Mouse (Mus musculus) midbrain, postnatal 0 days (tissue): ENCODE data around the gene Fmo4. TPM values are rescaled to one million over a fixed set of nuclear protein-coding genes. Genes with fewer than 3 reads are reported as not detected.
A peak's percentile ranks its signal among the peaks of the same experiment; 100 is the strongest.

Experiments used
- ATAC-seq: fragments of 200-750 bp; cut with Nextera tagmentation; 2 replicates; pipeline ENCODE4 v1.8.0; 2017; ENCODE audit warnings: moderate number of reproducible peaks, mild to moderate bottlenecking, moderate TSS enrichment, moderate library complexity; ENCODE audit not compliant: low FRiP score
- DNase-seq: peaks from one replicate; pipeline ENCODE4 v3.0.0-alpha.2; 2015; ENCODE audit warnings: low spot score
- H3K27ac ChIP-seq: fragments of 300-500 bp; sonication (generic); 2 replicates; pipeline ENCODE4 v1.5.1; 2014; ENCODE audit warnings: low read depth, mild to moderate bottlenecking, low read length, mixed read lengths
- H3K27me3 ChIP-seq: fragments of 300-500 bp; sonication (generic); 2 replicates; pipeline ENCODE4 v1.6.1; 2014; ENCODE audit warnings: low read length, control low read depth, mixed read lengths; ENCODE audit not compliant: insufficient read depth
- H3K36me3 ChIP-seq: fragments of 300-500 bp; sonication (generic); 2 replicates; pipeline ENCODE4 v1.6.1; 2014; ENCODE audit warnings: low read length, control low read depth, mixed read lengths; ENCODE audit not compliant: insufficient read depth
- H3K4me1 ChIP-seq: fragments of 300-500 bp; sonication (generic); 2 replicates; pipeline ENCODE4 v1.6.1; 2014; ENCODE audit warnings: mild to moderate bottlenecking, control low read depth, antibody characterized with exemption, low read length, mixed read lengths; ENCODE audit not compliant: insufficient read depth
- H3K4me2 ChIP-seq: fragments of 300-500 bp; sonication (generic); 2 replicates; pipeline ENCODE4 v1.6.1; 2014; ENCODE audit warnings: low read depth, mild to moderate bottlenecking, low read length, mixed read lengths; ENCODE audit not compliant: poor library complexity, severe bottlenecking
- H3K4me3 ChIP-seq: fragments of 300-500 bp; sonication (generic); 2 replicates; pipeline ENCODE4 v1.5.1; 2014; ENCODE audit warnings: low read depth, mild to moderate bottlenecking, low read length, moderate library complexity
- H3K9ac ChIP-seq: fragments of 300-500 bp; sonication (generic); replicated peaks from 2 replicates; pipeline ENCODE4 v1.6.1; 2014; ENCODE audit warnings: mild to moderate bottlenecking, low read length, moderate library complexity, mixed read lengths; ENCODE audit not compliant: poor library complexity, severe bottlenecking
- H3K9me3 ChIP-seq: fragments of 300-500 bp; sonication (generic); 2 replicates; pipeline ENCODE4 v1.6.1; 2016; ENCODE audit warnings: low read length, control low read depth
- CTCF ChIP-seq: IDR thresholded peaks from 2 replicates; pipeline ENCODE4 v1.5.1; 2016; ENCODE audit warnings: antibody characterized with exemption, mild to moderate bottlenecking
- WGBS: fragments of 180-500 bp; shearing (Covaris S2); extraction: QIAGEN DNeasy Blood & Tissue Kit; methylation state at CpG from one replicate; pipeline ENCODE4 v1.1.7; 2014; 5-methylcytosine and 5-hydroxymethylcytosine counted together
- polyA plus RNA-seq: library from polyadenylated mRNA; unstranded; fragments of >200 nt; fragmentation: Nextera tagmentation; extraction: Ambion mirVana; gene quantifications from 2 replicates; pipeline ENCODE4 v1.2.1, GENCODE M21; 2015
- total RNA-seq: library from RNA; depleted of rRNA; stranded (reverse); fragments of >200 nt; gene quantifications from 2 replicates; pipeline ENCODE4 v1.2.3, GENCODE M21; 2014; rRNA removed

Fmo4 gene
- total RNA-seq (0.42 and 0.77 TPM in 2 replicates), polyA plus RNA-seq (0.78 and 1.2 TPM in 2 replicates)

GRCm38 (mm10) chr1:162813836-162814156 is at the start of gene Fmo4:
Fmo4 (minus strand) TSS chr1:162813972.
- TF ChIP-seq CTCF, result peak; percentile 60
- WGBS, result 30% methylated on average over 8 of the region's 8 CpGs
- no peaks in the 10 kb centered on the region; the same call in 1 of the 2 replicates for H3K4me1 ChIP-seq
- no peak within 1 kb of the TSS for H3K27ac ChIP-seq
- H3K9me3 ChIP-seq, result no peaks in the 10 kb centered on the region
- ATAC-seq, result no peak
- H3K4me3 ChIP-seq, result no peak within 1 kb of the TSS
- no peaks in the 10 kb centered on the region for H3K27me3 ChIP-seq
- no peak within 1 kb of the TSS for H3K9ac ChIP-seq
- no peak within 1 kb of the TSS for H3K4me2 ChIP-seq
- peak; percentile 37 for DNase-seq
- H3K36me3 ChIP-seq, result no peaks in the 10 kb centered on the region

- no peak for DNase-seq
- Histone ChIP-seq H3K27me3 (no peaks in the 10 kb centered on the region), H3K27ac (no peak overlapping the region), H3K4me1 (no peaks in the 10 kb centered on the region), H3K4me2 (no peak overlapping the region), H3K9ac (no peak overlapping the region), H3K4me3 (no peak overlapping the region), H3K9me3 (no peaks in the 10 kb centered on the region), H3K36me3 (no peaks in the 10 kb centered on the region)
- WGBS, result 47% methylated on average over 1 of the region's 1 CpGs
- no peak for ATAC-seq
- TF ChIP-seq CTCF, result no peak
These were observed 48.6 kb upstream of the Fmo4 start for GRCm38 (mm10) chr1:162862328-162862727.

GRCm38 (mm10) chr1:162859996-162860605 is 46.3 kb upstream of the Fmo4 start:
- no peaks in the 10 kb centered on the region for H3K27me3 ChIP-seq
- no peak overlapping the region for H3K27ac ChIP-seq
- H3K4me2 ChIP-seq, result no peak overlapping the region
- H3K36me3 ChIP-seq, result no peaks in the 10 kb centered on the region
- 69% methylated on average over 9 of the region's 9 CpGs for WGBS
- ATAC-seq, result peak; percentile 20; the same call in 1 of the 2 replicates
- no peak overlapping the region for H3K4me3 ChIP-seq
- no peak overlapping the region for H3K9ac ChIP-seq
- no peak for TF ChIP-seq CTCF
- DNase-seq, result peak; percentile 17
- H3K4me1 ChIP-seq, result no peaks in the 10 kb centered on the region
- H3K9me3 ChIP-seq, result no peaks in the 10 kb centered on the region

- Histone ChIP-seq H3K27ac (peak overlapping the region; percentile 38), H3K4me3 (no peak overlapping the region), H3K9ac (no peak overlapping the region), H3K36me3 (no peaks in the 10 kb centered on the region), H3K4me2 (peak overlapping the region; percentile 32), H3K9me3 (no peaks in the 10 kb centered on the region), H3K27me3 (no peaks in the 10 kb centered on the region), H3K4me1 (no peaks in the 10 kb centered on the region)
- WGBS, result 31% methylated on average over 10 of the region's 10 CpGs
- ATAC-seq, result peak; percentile 36; the same call in 1 of the 2 replicates
- TF ChIP-seq CTCF, result no peak
- DNase-seq, result peak; percentile 42
These were observed 45.8 kb upstream of the Fmo4 start for GRCm38 (mm10) chr1:162859545-162859976.

- H3K4me3 ChIP-seq, result peak overlapping the region; percentile 5; the same call in 1 of the 2 replicates
- peak overlapping the region; percentile 38 for H3K27ac ChIP-seq
- H3K27me3 ChIP-seq, result no peaks in the 10 kb centered on the region
- H3K36me3 ChIP-seq, result no peaks in the 10 kb centered on the region
- H3K4me1 ChIP-seq, result no peaks in the 10 kb centered on the region
- 40% methylated on average over 12 of the region's 12 CpGs for WGBS
- peak; percentile 54 for DNase-seq
- H3K4me2 ChIP-seq, result peak overlapping the region; percentile 32
- peak overlapping the region; percentile 14; the same call in 1 of the 2 replicates for H3K9ac ChIP-seq
- peak; percentile 50; the same call in 1 of the 2 replicates for ATAC-seq
- H3K9me3 ChIP-seq, result no peaks in the 10 kb centered on the region
- no peak for TF ChIP-seq CTCF
These were observed 45.0 kb upstream of the Fmo4 start for GRCm38 (mm10) chr1:162858748-162859130.
